Mouse (Mus musculus) heart, embryonic 16.5 days (tissue): Measurements from ENCODE around the gene Gapdhs. TPM values are rescaled to one million over a fixed set of nuclear protein-coding genes. Genes with fewer than 3 reads are reported as not detected.

Source experiments
- ATAC-seq: fragments of 200-750 bp; cut with Nextera tagmentation; replicated peaks from 2 replicates; pipeline ENCODE4 v1.8.0; 2017; ENCODE audit warnings: moderate number of reproducible peaks; ENCODE audit not compliant: insufficient read depth, low FRiP score; ENCODE audit errors: extremely low read depth
- H3K27ac ChIP-seq: fragments of 300-500 bp; sonication (generic); 2 replicates; pipeline ENCODE4 v1.5.1; 2014; ENCODE audit warnings: mild to moderate bottlenecking, low read length, control low read depth, moderate library complexity
- H3K27me3 ChIP-seq: fragments of 300-500 bp; sonication (generic); 2 replicates; pipeline ENCODE4 v1.6.1; 2014; ENCODE audit warnings: low read length, mixed read lengths; ENCODE audit not compliant: control insufficient read depth, insufficient read depth
- H3K36me3 ChIP-seq: fragments of 300-500 bp; sonication (generic); 2 replicates; pipeline ENCODE4 v1.6.1; 2014; ENCODE audit not compliant: control insufficient read depth, insufficient read depth
- H3K4me1 ChIP-seq: fragments of 300-500 bp; sonication (generic); 2 replicates; pipeline ENCODE4 v1.6.1; 2014; ENCODE audit warnings: low read length, mixed read lengths; ENCODE audit not compliant: control insufficient read depth, insufficient read depth
- H3K4me2 ChIP-seq: fragments of 300-500 bp; sonication (generic); 2 replicates; pipeline ENCODE4 v1.6.1; 2014; ENCODE audit warnings: low read depth, mild to moderate bottlenecking, control low read depth, low read length
- H3K4me3 ChIP-seq: fragments of 300-500 bp; sonication (generic); 2 replicates; pipeline ENCODE4 v1.5.1; 2014; ENCODE audit warnings: mild to moderate bottlenecking, control low read depth, low read length
- H3K9ac ChIP-seq: fragments of 300-500 bp; sonication (generic); 2 replicates; pipeline ENCODE4 v1.6.1; 2014; ENCODE audit warnings: low read length, control low read depth
- H3K9me3 ChIP-seq: fragments of 300-500 bp; sonication (generic); replicated peaks from 2 replicates; pipeline ENCODE4 v1.6.1; 2016; ENCODE audit warnings: low read length; ENCODE audit not compliant: control insufficient read depth
- WGBS: fragments of 180-500 bp; shearing (Covaris S2); extraction: QIAGEN DNeasy Blood & Tissue Kit; methylation state at CpG from one replicate; pipeline ENCODE4 v1.1.7; 2014; 5-methylcytosine and 5-hydroxymethylcytosine counted together
- polyA plus RNA-seq: library from polyadenylated mRNA; unstranded; fragments of >200 nt; fragmentation: Nextera tagmentation; extraction: Ambion mirVana; gene quantifications from 2 replicates; pipeline ENCODE4 v1.2.1, GENCODE M21; 2015

Gene Gapdhs
- polyA plus RNA-seq, 1 experiment from 2014 or later, result 0.47 TPM

- peak; percentile 46 for ATAC-seq
- whole genome bisulfite sequencing, result 6% methylated on average over 26 of the region's 26 CpGs
- Histone ChIP-seq H3K36me3 (peaks cover 9% of the 10 kb centered on the region), H3K27ac (peak overlapping the region; percentile 90; the same call in 1 of the 2 replicates), H3K27me3 (no peaks in the 10 kb centered on the region), H3K4me3 (peak overlapping the region; percentile 80), H3K4me1 (peaks cover 14% of the 10 kb centered on the region), H3K9ac (peak overlapping the region; percentile 92), H3K9me3 (no peaks in the 10 kb centered on the region), H3K4me2 (peak overlapping the region; percentile 73)
Measured at GRCm38 (mm10) chr7:30728739-30729395, 14.6 kb downstream of the Gapdhs start.

GRCm38 (mm10) chr7:30728214-30728613, 15.3 kb downstream of the Gapdhs start:
- 79% methylated on average over 6 of the region's 6 CpGs for WGBS
- Histone ChIP-seq H3K9ac (peak overlapping the region; percentile 92), H3K27ac (no peak overlapping the region), H3K4me2 (peak overlapping the region; percentile 73), H3K4me3 (peak overlapping the region; percentile 80), H3K27me3 (no peaks in the 10 kb centered on the region), H3K36me3 (peaks cover 9% of the 10 kb centered on the region), H3K9me3 (no peaks in the 10 kb centered on the region), H3K4me1 (peaks cover 14% of the 10 kb centered on the region)
- no peak for ATAC-seq

- WGBS, result 66% methylated on average over 6 of the region's 6 CpGs
- Histone ChIP-seq H3K4me1 (peaks cover 3% of the 10 kb centered on the region), H3K27ac (no peak overlapping the region), H3K4me3 (no peak overlapping the region), H3K36me3 (peaks cover 6% of the 10 kb centered on the region; the same call in 1 of the 2 replicates), H3K9me3 (no peaks in the 10 kb centered on the region), H3K4me2 (no peak overlapping the region), H3K9ac (no peak overlapping the region), H3K27me3 (peaks cover 2% of the 10 kb centered on the region; the same call in 1 of the 2 replicates)
- no peak for ATAC-seq
Measured at GRCm38 (mm10) chr7:30723274-30723953, 20.1 kb downstream of the Gapdhs start.

- Histone ChIP-seq H3K4me1 (peaks cover 11% of the 10 kb centered on the region), H3K9ac (no peak overlapping the region), H3K36me3 (no peaks in the 10 kb centered on the region), H3K27me3 (peaks cover 19% of the 10 kb centered on the region), H3K27ac (no peak overlapping the region), H3K4me2 (no peak overlapping the region), H3K4me3 (no peak overlapping the region), H3K9me3 (no peaks in the 10 kb centered on the region; the same call in 1 of the 2 replicates)
- WGBS, result 82% methylated on average over 7 of the region's 7 CpGs
- no peak for ATAC-seq
Measured at GRCm38 (mm10) chr7:30721286-30721685, 22.2 kb downstream of the Gapdhs start.

- Histone ChIP-seq H3K4me2 (no peak overlapping the region), H3K9ac (no peak overlapping the region), H3K4me3 (no peak overlapping the region), H3K9me3 (no peaks in the 10 kb centered on the region; the same call in 1 of the 2 replicates), H3K27me3 (peaks cover 26% of the 10 kb centered on the region), H3K36me3 (no peaks in the 10 kb centered on the region), H3K4me1 (peaks cover 11% of the 10 kb centered on the region), H3K27ac (no peak overlapping the region)
- no peak for ATAC-seq
- 91% methylated on average over 5 of the region's 5 CpGs for WGBS
Measured at GRCm38 (mm10) chr7:30719669-30720068, 23.8 kb downstream of the Gapdhs start.

DNA sequence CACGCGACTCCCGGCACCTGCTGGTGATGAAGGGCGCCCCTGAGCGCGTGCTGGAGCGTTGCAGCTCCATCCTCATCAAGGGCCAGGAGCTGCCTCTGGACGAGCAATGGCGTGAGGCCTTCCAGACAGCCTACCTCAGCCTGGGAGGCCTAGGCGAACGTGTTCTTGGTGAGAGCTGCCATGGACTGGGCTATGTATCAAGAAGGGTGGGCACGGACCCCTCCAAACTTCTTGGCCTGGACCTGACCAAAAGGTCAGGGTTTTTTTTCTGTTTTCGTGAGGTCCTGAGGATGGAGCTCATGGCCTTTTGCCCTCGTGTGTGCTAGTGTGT, 25.8 kb downstream of the Gapdhs start:
- Histone ChIP-seq H3K27me3 (peaks cover 26% of the 10 kb centered on the region), H3K4me2 (peak overlapping the region; percentile 74)

GRCm38 (mm10) chr7:30717006-30717715, 26.3 kb downstream of the Gapdhs start:
- Histone ChIP-seq H3K27me3 (peaks cover 26% of the 10 kb centered on the region), H3K27ac (no peak overlapping the region), H3K4me1 (peaks cover 11% of the 10 kb centered on the region), H3K9ac (peak overlapping the region; percentile 46), H3K9me3 (no peaks in the 10 kb centered on the region; the same call in 1 of the 2 replicates), H3K36me3 (no peaks in the 10 kb centered on the region), H3K4me2 (peak overlapping the region; percentile 74), H3K4me3 (peak overlapping the region; percentile 42)
- 3% methylated on average over 43 of the region's 43 CpGs for WGBS
- peak; percentile 86 for ATAC-seq

More for the DNA sequence above, 25.8 kb downstream of the Gapdhs start:
- peak overlapping the region; percentile 6; the same call in 1 of the 2 replicates for H3K9ac ChIP-seq
- no peak for ATAC-seq
- peak overlapping the region; percentile 42 for H3K4me3 ChIP-seq
- H3K4me1 ChIP-seq, result peaks cover 11% of the 10 kb centered on the region
- no peak overlapping the region for H3K27ac ChIP-seq
- no peaks in the 10 kb centered on the region for H3K36me3 ChIP-seq
- WGBS, result 14% methylated on average over 14 of the region's 14 CpGs
- H3K9me3 ChIP-seq, result no peaks in the 10 kb centered on the region; the same call in 1 of the 2 replicates

DNA sequence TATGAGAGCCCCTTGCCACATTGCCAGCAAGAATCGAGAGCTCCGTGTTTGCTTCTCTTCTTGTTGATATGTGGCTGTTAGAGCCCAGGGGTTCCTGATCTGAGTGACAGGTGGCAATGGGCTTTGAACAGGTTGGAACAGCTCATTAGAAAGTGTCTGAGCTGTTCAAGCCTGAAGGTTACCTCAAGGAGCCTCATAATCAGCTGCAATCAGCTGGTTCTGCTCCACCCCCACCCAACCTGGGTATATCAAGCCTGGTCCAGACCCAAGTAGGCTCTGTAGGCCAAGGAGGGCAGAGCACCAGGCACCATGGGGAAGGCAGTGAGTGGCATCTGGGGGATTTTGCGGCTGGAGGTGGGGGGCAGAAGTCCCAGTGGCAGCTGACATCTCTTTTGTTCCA, 31.5 kb downstream of the Gapdhs start, which contains the start of gene Atp4a:
Atp4a (plus strand) TSS at position 268 of the 400 bp plus-strand sequence.
- ATAC-seq, result no peak
- Histone ChIP-seq H3K4me1 (peaks cover 4% of the 10 kb centered on the region), H3K9me3 (no peaks in the 10 kb centered on the region), H3K36me3 (no peaks in the 10 kb centered on the region), H3K27me3 (peaks cover 13% of the 10 kb centered on the region), H3K4me3 (no peak within 1 kb of the TSS), H3K4me2 (no peak within 1 kb of the TSS), H3K27ac (no peak within 1 kb of the TSS), H3K9ac (no peak within 1 kb of the TSS)
- WGBS, result 80% methylated on average over 3 of the region's 3 CpGs
